Mouse (Mus musculus): Measurements from ENCODE around the gene Mpv17l2. TPM values are rescaled to one million over a fixed set of nuclear protein-coding genes. Genes with fewer than 3 reads are reported as not detected.

The Mpv17l2 gene
- polyA plus RNA-seq, 1 experiment = 17.7 TPM

DNA sequence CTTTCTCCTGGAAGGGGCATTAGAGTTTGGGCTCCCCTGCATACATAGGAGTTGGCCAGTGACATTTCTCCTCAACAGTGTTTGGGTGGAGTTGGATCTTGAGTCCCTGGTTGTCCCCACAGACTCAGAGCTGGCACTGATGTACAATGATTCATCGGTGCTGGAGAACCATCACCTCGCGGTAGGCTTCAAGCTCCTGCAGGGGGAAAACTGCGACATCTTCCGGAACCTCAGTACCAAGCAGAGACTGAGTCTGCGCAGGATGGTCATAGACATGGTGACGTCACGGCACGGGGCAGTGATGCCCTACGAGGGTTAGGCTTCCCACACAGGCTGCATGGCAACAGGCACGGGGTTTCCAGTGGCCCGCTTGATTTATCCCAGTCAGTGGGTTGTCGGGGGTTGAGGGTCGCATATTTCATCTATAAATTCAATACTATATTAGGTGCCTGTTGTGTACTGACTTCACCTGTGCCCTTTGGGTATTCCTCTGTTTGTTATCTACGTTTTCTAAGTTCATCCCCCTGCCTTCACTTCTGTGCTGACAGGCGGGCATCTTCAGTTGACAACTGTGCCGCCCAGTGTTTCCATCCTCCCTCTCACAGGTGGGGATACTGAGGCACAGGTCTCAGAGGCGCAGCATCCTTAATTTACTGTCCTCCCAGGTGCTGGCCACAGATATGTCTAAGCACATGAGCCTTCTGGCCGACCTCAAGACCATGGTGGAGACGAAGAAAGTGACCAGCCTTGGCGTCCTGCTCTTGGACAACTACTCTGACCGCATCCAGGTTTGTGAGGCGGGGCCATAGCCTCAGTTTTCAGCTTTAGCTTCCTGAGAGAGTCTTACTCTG is 12.3 kb downstream of the Mpv17l2 start:
- H3K27me3 ChIP-seq (ENCODE audit: control insufficient read depth, insufficient read depth, low read length, poor library complexity, severe bottlenecking) = no peaks in the 10 kb centered on the region
- TF ChIP-seq EP300 (IDR thresholded peaks at IDR 0.05; ENCODE audit: insufficient read depth, low read depth, low read length) (no peak), CTCF (IDR thresholded peaks at IDR 0.05; ENCODE audit: low read depth, low read length) (no peak), POLR2A (IDR thresholded peaks at IDR 0.05; ENCODE audit: insufficient read depth, low read length) (no peak)

DNA sequence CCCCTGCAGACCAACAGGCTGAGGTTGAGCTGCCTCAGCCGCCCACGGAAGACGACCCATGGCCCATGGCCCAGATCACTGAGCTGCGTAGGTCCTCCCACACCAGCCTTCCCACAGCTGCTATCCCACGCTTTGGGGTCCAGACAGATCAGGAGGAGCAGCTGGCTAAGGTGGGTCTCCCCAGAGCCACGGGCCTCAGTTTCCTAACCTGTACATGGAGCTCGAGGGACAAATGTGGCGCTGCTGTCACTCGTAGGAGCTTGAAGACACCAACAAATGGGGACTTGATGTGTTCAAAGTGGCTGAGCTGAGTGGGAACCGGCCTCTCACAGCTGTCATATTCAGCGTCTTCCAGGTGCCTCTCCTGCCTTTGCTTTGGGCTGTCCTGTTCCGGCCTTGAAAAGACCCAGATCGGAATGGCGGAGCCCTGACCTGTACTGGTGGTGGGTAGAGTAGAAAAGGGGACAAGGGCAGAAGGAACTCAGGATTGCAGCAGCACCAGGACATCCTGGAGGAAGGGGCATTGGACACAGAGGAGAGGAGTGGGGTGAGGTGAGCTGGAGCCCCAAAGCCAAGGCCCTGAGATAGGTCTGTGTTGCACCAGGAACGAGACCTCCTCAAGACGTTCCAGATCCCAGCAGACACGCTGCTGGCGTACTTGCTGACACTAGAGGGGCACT is 13.4 kb downstream of the Mpv17l2 start:
- no peak overlapping the region for H3K9ac ChIP-seq (ENCODE audit: low read depth, poor library complexity, severe bottlenecking)
- H3K4me1 ChIP-seq (ENCODE audit: control insufficient read depth, insufficient read depth, low read length) = no peaks in the 10 kb centered on the region
- H3K9me3 ChIP-seq (replicated peaks; ENCODE audit: control insufficient read depth, insufficient read depth, low read length, poor library complexity, severe bottlenecking) = no peaks in the 10 kb centered on the region
- H3K27ac ChIP-seq (ENCODE audit: insufficient read depth, low read length) = no peak overlapping the region
- TF ChIP-seq EP300 (IDR thresholded peaks at IDR 0.05; ENCODE audit: insufficient read depth, low read depth, low read length) (no peak), CTCF (IDR thresholded peaks at IDR 0.05; ENCODE audit: low read depth, low read length) (no peak), POLR2A (IDR thresholded peaks at IDR 0.05; ENCODE audit: insufficient read depth, low read length) (no peak)
- no peaks in the 10 kb centered on the region for H3K36me3 ChIP-seq (ENCODE audit: control insufficient read depth, insufficient read depth, low read length, poor library complexity, severe bottlenecking)
- no peaks in the 10 kb centered on the region for H3K27me3 ChIP-seq (ENCODE audit: control insufficient read depth, insufficient read depth, low read length, poor library complexity, severe bottlenecking)
- H3K4me3 ChIP-seq (ENCODE audit: low read depth, low read length) = no peak overlapping the region

More for the DNA sequence above, 12.3 kb downstream of the Mpv17l2 start:
- H3K4me1 ChIP-seq (ENCODE audit: control insufficient read depth, insufficient read depth, low read length) = no peaks in the 10 kb centered on the region
- H3K4me3 ChIP-seq (ENCODE audit: low read depth, low read length) = peak overlapping the region; percentile 1; the same call in 1 of the 2 replicates
- no peaks in the 10 kb centered on the region for H3K9me3 ChIP-seq (replicated peaks; ENCODE audit: control insufficient read depth, insufficient read depth, low read length, poor library complexity, severe bottlenecking)
- H3K9ac ChIP-seq (ENCODE audit: low read depth, poor library complexity, severe bottlenecking) = no peak overlapping the region
- H3K36me3 ChIP-seq (ENCODE audit: control insufficient read depth, insufficient read depth, low read length, poor library complexity, severe bottlenecking) = no peaks in the 10 kb centered on the region
- no peak overlapping the region for H3K27ac ChIP-seq (ENCODE audit: insufficient read depth, low read length)

DNA sequence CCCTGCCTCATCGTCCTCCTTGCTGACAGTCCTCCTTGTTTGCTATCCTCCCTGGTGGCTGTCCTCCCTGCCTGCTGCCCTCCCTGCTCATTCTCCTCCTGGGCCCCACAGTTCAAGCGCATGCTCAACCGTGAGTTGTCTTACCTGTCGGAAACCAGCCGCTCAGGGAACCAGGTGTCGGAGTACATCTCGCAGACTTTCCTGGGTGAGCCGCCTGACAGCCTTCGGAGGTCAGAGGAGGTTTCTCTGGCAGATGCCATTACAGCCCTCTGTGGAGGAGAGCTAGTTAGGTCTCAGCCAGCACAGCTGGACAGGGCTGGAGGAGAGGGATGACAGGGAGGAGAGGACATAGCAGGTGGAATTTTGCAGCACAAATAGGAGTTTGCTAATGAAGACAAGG is 14.1 kb downstream of the Mpv17l2 start:
- H3K27me3 ChIP-seq (ENCODE audit: control insufficient read depth, insufficient read depth, low read length, poor library complexity, severe bottlenecking) = no peaks in the 10 kb centered on the region

DNA sequence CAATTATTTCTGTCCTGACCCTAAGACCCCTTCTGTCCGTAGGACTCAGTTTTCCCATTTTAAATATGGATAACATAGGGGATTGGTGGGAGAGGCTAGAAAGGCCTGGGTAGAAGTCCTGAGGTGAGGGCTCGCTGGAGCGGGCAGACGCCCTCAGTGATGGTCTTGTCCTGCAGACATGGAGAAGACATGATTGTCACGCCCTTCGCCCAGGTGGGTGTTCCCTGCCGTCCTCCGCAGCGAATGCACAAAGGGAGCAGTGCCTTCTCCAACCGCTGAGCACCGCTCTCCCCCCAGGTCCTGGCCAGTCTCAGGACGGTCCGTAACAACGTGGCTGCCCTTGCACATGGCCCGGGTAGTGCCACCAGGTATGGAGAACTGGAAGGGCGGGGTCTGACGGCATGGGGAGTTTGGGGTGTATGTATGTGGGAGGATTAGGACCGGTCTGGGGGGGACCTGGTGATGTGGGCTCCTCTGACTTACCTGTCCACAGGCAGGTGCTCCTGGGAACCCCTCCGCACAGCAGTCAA is 15.0 kb downstream of the Mpv17l2 start:
- TF ChIP-seq POLR2A (IDR thresholded peaks at IDR 0.05; ENCODE audit: insufficient read depth, low read length) (no peak), CTCF (IDR thresholded peaks at IDR 0.05; ENCODE audit: low read depth, low read length) (no peak)
- Histone ChIP-seq H3K9ac (ENCODE audit: low read depth, poor library complexity, severe bottlenecking) (no peak overlapping the region), H3K27me3 (ENCODE audit: control insufficient read depth, insufficient read depth, low read length, poor library complexity, severe bottlenecking) (no peaks in the 10 kb centered on the region), H3K9me3 (replicated peaks; ENCODE audit: control insufficient read depth, insufficient read depth, low read length, poor library complexity, severe bottlenecking) (no peaks in the 10 kb centered on the region), H3K4me3 (ENCODE audit: low read depth, low read length) (no peak overlapping the region), H3K27ac (ENCODE audit: insufficient read depth, low read length) (no peak overlapping the region), H3K4me1 (ENCODE audit: control insufficient read depth, insufficient read depth, low read length) (no peaks in the 10 kb centered on the region), H3K36me3 (ENCODE audit: control insufficient read depth, insufficient read depth, low read length, poor library complexity, severe bottlenecking) (no peaks in the 10 kb centered on the region)

More for the DNA sequence above, 14.1 kb downstream of the Mpv17l2 start:
- Histone ChIP-seq H3K9me3 (replicated peaks; ENCODE audit: control insufficient read depth, insufficient read depth, low read length, poor library complexity, severe bottlenecking) (no peaks in the 10 kb centered on the region), H3K27ac (ENCODE audit: insufficient read depth, low read length) (no peak overlapping the region), H3K36me3 (ENCODE audit: control insufficient read depth, insufficient read depth, low read length, poor library complexity, severe bottlenecking) (no peaks in the 10 kb centered on the region), H3K4me1 (ENCODE audit: control insufficient read depth, insufficient read depth, low read length) (no peaks in the 10 kb centered on the region), H3K9ac (ENCODE audit: low read depth, poor library complexity, severe bottlenecking) (no peak overlapping the region), H3K4me3 (ENCODE audit: low read depth, low read length) (no peak overlapping the region)
- TF ChIP-seq CTCF (IDR thresholded peaks at IDR 0.05; ENCODE audit: low read depth, low read length) (no peak), POLR2A (IDR thresholded peaks at IDR 0.05; ENCODE audit: insufficient read depth, low read length) (no peak), EP300 (IDR thresholded peaks at IDR 0.05; ENCODE audit: insufficient read depth, low read depth, low read length) (no peak)

DNA sequence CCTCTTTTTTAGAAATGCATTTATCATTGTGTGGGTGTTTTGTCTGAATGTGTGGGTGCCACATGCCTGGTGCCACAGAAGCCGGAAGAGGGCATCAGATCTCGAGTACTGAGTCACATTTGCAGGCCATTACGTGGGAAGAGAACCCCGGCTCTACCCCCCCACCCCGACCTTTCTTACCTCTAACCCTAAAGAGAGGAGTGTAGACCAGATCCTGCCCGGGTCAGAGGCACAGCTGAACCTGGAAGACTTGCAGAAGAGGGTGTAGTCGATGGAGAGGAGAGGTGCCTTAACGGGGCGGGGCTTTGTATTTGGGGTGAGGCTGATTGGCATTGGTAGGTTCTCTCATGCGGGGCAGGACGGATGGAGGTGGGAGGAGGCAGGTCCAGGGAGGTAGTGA is 15.9 kb downstream of the Mpv17l2 start:
- TF ChIP-seq POLR2A (IDR thresholded peaks at IDR 0.05; ENCODE audit: insufficient read depth, low read length) = no peak
- no peak for TF ChIP-seq CTCF (IDR thresholded peaks at IDR 0.05; ENCODE audit: low read depth, low read length)
- TF ChIP-seq EP300 (IDR thresholded peaks at IDR 0.05; ENCODE audit: insufficient read depth, low read depth, low read length) = no peak
- Histone ChIP-seq H3K4me3 (ENCODE audit: low read depth, low read length) (no peak overlapping the region), H3K9me3 (replicated peaks; ENCODE audit: control insufficient read depth, insufficient read depth, low read length, poor library complexity, severe bottlenecking) (no peaks in the 10 kb centered on the region), H3K36me3 (ENCODE audit: control insufficient read depth, insufficient read depth, low read length, poor library complexity, severe bottlenecking) (no peaks in the 10 kb centered on the region), H3K27ac (ENCODE audit: insufficient read depth, low read length) (no peak overlapping the region), H3K4me1 (ENCODE audit: control insufficient read depth, insufficient read depth, low read length) (no peaks in the 10 kb centered on the region), H3K9ac (ENCODE audit: low read depth, poor library complexity, severe bottlenecking) (no peak overlapping the region), H3K27me3 (ENCODE audit: control insufficient read depth, insufficient read depth, low read length, poor library complexity, severe bottlenecking) (no peaks in the 10 kb centered on the region)

Measured in ES-Bruce4 (cell line).